In the genomic region with DNA sequence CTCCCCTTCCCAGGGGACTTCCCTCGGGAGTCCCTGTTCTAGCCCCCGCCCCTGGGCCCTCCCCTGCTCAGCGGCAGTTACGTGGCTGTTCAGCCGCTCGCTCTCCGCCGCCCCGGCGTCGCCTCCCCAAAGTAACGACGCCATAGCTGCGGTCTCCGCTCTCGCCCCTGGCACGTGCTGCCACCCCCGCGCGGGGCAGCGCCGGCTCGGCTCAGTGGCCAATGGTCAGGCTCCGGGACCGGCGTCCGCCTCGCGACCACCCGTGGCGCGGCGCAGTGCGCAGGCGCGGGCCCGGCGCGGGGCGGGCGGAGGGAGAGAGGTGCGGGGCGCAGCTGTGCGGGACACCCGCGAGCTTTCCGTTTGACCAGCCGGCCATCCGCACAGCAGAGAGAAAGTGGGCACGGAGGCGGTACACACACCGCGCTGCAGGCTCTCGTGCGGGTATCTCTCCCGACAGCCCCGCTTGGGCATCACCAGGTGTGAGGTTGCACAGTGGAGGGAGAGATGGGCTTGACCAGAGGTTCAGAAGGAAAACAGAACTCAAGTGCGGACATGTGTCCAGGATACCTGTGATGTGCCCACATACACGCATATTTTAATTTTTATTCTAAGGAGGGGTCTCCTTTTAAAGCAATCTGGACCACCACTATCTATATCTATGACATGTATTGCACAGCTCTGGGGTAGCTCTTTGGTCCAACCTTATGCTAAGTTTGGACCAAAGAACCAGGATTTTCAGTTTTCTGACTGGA, we compare ENCODE assay signal across 8 mouse cellular contexts. TPM values are rescaled to one million over a fixed set of nuclear protein-coding genes. Genes with fewer than 3 reads are reported as not detected.
DNase-seq lines count a peak whose midpoint lies in the region; ATAC-seq lines count a peak whose summit lies in the region.

A gene (minus strand): TSS at position 272 of the 752 bp plus-strand sequence.
A gene (plus strand): TSS at position 339 of the 752 bp plus-strand sequence.

- H3K9me3 ChIP-seq in embryonic facial prominence, embryonic 14.5 days (ENCODE audit: control insufficient read depth, low read length), result no peaks in the 10 kb centered on the region
- no peaks in the 10 kb centered on the region for H3K9me3 ChIP-seq in limb, embryonic 12.5 days
- no peaks in the 10 kb centered on the region for H3K9me3 ChIP-seq in neural tube, embryonic 14.5 days (ENCODE audit: control insufficient read depth, low read length)

- DNase-seq in kidney, adult 11 months, result peak; percentile 6
- DNase-seq in kidney, adult 9 months, result no peak
- peak; percentile 19 to 26 for DNase-seq in adrenal gland, postnatal 36 days
- peak; percentile 48 for DNase-seq in embryonic facial prominence, embryonic 14.5 days (ENCODE audit: low spot score)
- no peak for DNase-seq in urinary bladder, adult 2 months (ENCODE audit: low spot score)

- H3K4me3 ChIP-seq in embryonic facial prominence, embryonic 14.5 days (ENCODE audit: low read depth, low read length), result peak within 1 kb of the TSS; percentile 61
- H3K4me3 ChIP-seq in limb, embryonic 12.5 days (replicated peaks), result peak within 1 kb of the TSS; percentile 64
- peak within 1 kb of the TSS; percentile 61 for H3K4me3 ChIP-seq in neural tube, embryonic 14.5 days (ENCODE audit: low read depth, low read length)

- H3K36me3 ChIP-seq in embryonic facial prominence, embryonic 14.5 days (ENCODE audit: control insufficient read depth, insufficient read depth, low read length), result peaks cover 16% of the 10 kb centered on the region
- peaks cover 18% of the 10 kb centered on the region for H3K36me3 ChIP-seq in limb, embryonic 12.5 days
- peaks cover 6% of the 10 kb centered on the region; the same call in 1 of the 2 replicates for H3K36me3 ChIP-seq in neural tube, embryonic 14.5 days (ENCODE audit: control insufficient read depth, insufficient read depth, low read length)

- peak within 1 kb of the TSS; percentile 99 for H3K4me2 ChIP-seq in embryonic facial prominence, embryonic 14.5 days (ENCODE audit: low read depth, low read length)
- H3K4me2 ChIP-seq in limb, embryonic 12.5 days, result peak within 1 kb of the TSS; percentile 99
- peak within 1 kb of the TSS; percentile 79 for H3K4me2 ChIP-seq in neural tube, embryonic 14.5 days (ENCODE audit: low read depth, low read length)

- H3K4me1 ChIP-seq in embryonic facial prominence, embryonic 14.5 days (ENCODE audit: control insufficient read depth, insufficient read depth, low read length), result peaks cover 8% of the 10 kb centered on the region
- peaks cover 17% of the 10 kb centered on the region for H3K4me1 ChIP-seq in limb, embryonic 12.5 days (replicated peaks)
- peaks cover 8% of the 10 kb centered on the region; the same call in 1 of the 2 replicates for H3K4me1 ChIP-seq in neural tube, embryonic 14.5 days (ENCODE audit: control insufficient read depth, insufficient read depth, low read length)

- peak within 1 kb of the TSS; percentile 73 for H3K27ac ChIP-seq in embryonic facial prominence, embryonic 14.5 days (replicated peaks; ENCODE audit: low read depth, low read length)
- H3K27ac ChIP-seq in limb, embryonic 12.5 days, result peak within 1 kb of the TSS; percentile 75; the same call in 1 of the 2 replicates
- H3K27ac ChIP-seq in neural tube, embryonic 14.5 days (ENCODE audit: low read depth, low read length), result peak within 1 kb of the TSS; percentile 57

- H3K9ac ChIP-seq in embryonic facial prominence, embryonic 14.5 days (ENCODE audit: low read depth, low read length), result peak within 1 kb of the TSS; percentile 76
- peak within 1 kb of the TSS; percentile 60 for H3K9ac ChIP-seq in limb, embryonic 12.5 days (replicated peaks)
- H3K9ac ChIP-seq in neural tube, embryonic 14.5 days (replicated peaks; ENCODE audit: low read depth, low read length), result peak within 1 kb of the TSS; percentile 44

- WGBS in embryonic facial prominence, embryonic 14.5 days, result under 1% methylated on average over 41 of the region's 59 CpGs
- WGBS in limb, embryonic 12.5 days, result under 1% methylated on average over 55 of the region's 59 CpGs
- 1% methylated on average over 49 of the region's 59 CpGs for WGBS in neural tube, embryonic 14.5 days

- peak; percentile 80 for ATAC-seq in embryonic facial prominence, embryonic 14.5 days (ENCODE audit: low read depth)
- peak; percentile 32 for ATAC-seq in inflammation-experienced regulatory T-cells, adult 6 months
- ATAC-seq in limb, embryonic 12.5 days (ENCODE audit: insufficient number of reproducible peaks, insufficient read depth, low FRiP score, low TSS enrichment, low read depth), result peak; percentile 53
- peak; percentile 87 for ATAC-seq in neural tube, embryonic 14.5 days (ENCODE audit: low read depth)

- no peaks in the 10 kb centered on the region for H3K27me3 ChIP-seq in embryonic facial prominence, embryonic 14.5 days (replicated peaks; ENCODE audit: control insufficient read depth, insufficient read depth, low read length)
- peaks cover 18% of the 10 kb centered on the region; the same call in 1 of the 2 replicates for H3K27me3 ChIP-seq in limb, embryonic 12.5 days
- no peaks in the 10 kb centered on the region for H3K27me3 ChIP-seq in neural tube, embryonic 14.5 days (ENCODE audit: control insufficient read depth, insufficient read depth, low read length)

RNA-seq across cellular contexts. Expression of the first gene that starts in this region (rescaled TPM):
- total RNA-seq in adrenal gland, postnatal 36 days (2021), result under 1 TPM; 0.56 to 0.79 TPM
- 3.7 and 4.9 TPM in 2 replicates for polyA plus RNA-seq in embryonic facial prominence, embryonic 14.5 days (2014; fragmentation: Nextera tagmentation; extraction: Ambion mirVana)
- under 1 TPM; 0.11 to 0.26 (median 0.14) TPM for polyA plus RNA-seq in inflammation-experienced regulatory T-cells, adult 6 months (2017; shearing (Covaris generic))
- 4.4 and 5.1 TPM in 2 replicates for polyA plus RNA-seq in limb, embryonic 12.5 days (2016; fragmentation: Nextera tagmentation; extraction: Ambion mirVana)
- polyA plus RNA-seq in neural tube, embryonic 14.5 days (2014; fragmentation: Nextera tagmentation; extraction: Ambion mirVana), result 29.8 and 34.3 TPM in 2 replicates
- 0.03 TPM in 1 of 2 replicates, not detected in the other for polyA plus RNA-seq in urinary bladder, adult 2 months (2012; rRNA removed)

RNA-seq across cellular contexts. Expression of the second gene that starts in this region (rescaled TPM):
- total RNA-seq in adrenal gland, postnatal 36 days (2021), result 10 to 100 TPM; 10.6 to 13.3 TPM
- 18.0 and 20.2 TPM in 2 replicates for polyA plus RNA-seq in embryonic facial prominence, embryonic 14.5 days (2014; fragmentation: Nextera tagmentation; extraction: Ambion mirVana)
- 10 to 100 TPM; 16.9 to 27.8 (median 19.5) TPM for polyA plus RNA-seq in inflammation-experienced regulatory T-cells, adult 6 months (2017; shearing (Covaris generic))
- polyA plus RNA-seq in limb, embryonic 12.5 days (2016; fragmentation: Nextera tagmentation; extraction: Ambion mirVana), result 19.3 and 19.4 TPM in 2 replicates
- polyA plus RNA-seq in neural tube, embryonic 14.5 days (2014; fragmentation: Nextera tagmentation; extraction: Ambion mirVana), result 16.2 and 18.2 TPM in 2 replicates
- 10.8 and 13.5 TPM in 2 replicates for polyA plus RNA-seq in urinary bladder, adult 2 months (2012; rRNA removed)

Comparison
In these comparisons a context has a peak if more than half of its experiments do, and no peak if none do; other contexts are left out.
1. DNase-seq: peak in kidney, adult 11 months (single experiment), adrenal gland, postnatal 36 days (2 of 2) and embryonic facial prominence, embryonic 14.5 days (single experiment); none in kidney, adult 9 months (single experiment) and urinary bladder, adult 2 months (single experiment).
2. ATAC-seq: peak in every context shown above with its lines; median percentile 87 in neural tube, embryonic 14.5 days; 80 in embryonic facial prominence, embryonic 14.5 days; 53 in limb, embryonic 12.5 days; 32 in inflammation-experienced regulatory T-cells, adult 6 months.
3. Peak in every context shown above with its lines, with median percentiles within 50 percentile points of each other: H3K27ac ChIP-seq, H3K4me2 ChIP-seq, H3K4me3 ChIP-seq and H3K9ac ChIP-seq.